Mouse (Mus musculus) liver, adult 2 months (tissue): ENCODE measurements around the gene Sirpa.

Experiments
- CTCF ChIP-seq: fragments of 200-500 bp; IDR thresholded peaks from 2 replicates; pipeline ENCODE4 v1.5.1; 2011; ENCODE audit warnings: low read depth, low read length, control low read depth
- POLR2A ChIP-seq: fragments of 200-500 bp; IDR thresholded peaks from 2 replicates; pipeline ENCODE4 v1.6.1; 2011; ENCODE audit warnings: low read length, control low read depth; ENCODE audit not compliant: insufficient read depth; ENCODE audit errors: extremely low read depth

DNA sequence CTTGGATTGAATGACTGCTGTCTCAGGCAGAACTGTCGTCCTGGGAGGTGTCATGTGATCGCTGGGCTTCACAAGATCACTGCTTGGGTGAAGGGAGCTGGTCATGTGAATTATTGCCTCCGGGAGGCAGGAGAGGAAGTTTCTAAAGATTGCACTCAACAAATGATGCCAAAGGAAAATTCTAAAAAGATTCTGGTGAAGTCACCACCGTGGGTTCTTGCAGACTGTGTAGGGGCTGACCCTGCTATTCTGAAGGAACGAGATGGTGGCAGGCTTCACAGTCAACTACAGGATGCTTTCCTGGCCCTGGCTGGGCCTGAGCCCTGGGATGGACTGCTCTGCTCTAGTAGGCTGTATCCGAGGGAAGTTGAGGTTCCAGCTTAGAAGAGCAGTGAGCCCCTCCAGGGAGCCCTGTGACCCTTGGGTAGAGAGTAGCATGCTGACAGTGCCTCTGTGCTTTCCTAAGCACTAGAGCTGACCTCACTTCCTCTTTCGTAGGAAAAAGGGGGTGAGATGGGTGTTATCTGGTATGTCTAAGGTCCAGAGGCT, 3.1 kb downstream of the Sirpa start:
- TF ChIP-seq POLR2A (no peak), CTCF (no peak)
